Mouse (Mus musculus): ENCODE measurements around the gene Vasp.

Gene Vasp

DNA sequence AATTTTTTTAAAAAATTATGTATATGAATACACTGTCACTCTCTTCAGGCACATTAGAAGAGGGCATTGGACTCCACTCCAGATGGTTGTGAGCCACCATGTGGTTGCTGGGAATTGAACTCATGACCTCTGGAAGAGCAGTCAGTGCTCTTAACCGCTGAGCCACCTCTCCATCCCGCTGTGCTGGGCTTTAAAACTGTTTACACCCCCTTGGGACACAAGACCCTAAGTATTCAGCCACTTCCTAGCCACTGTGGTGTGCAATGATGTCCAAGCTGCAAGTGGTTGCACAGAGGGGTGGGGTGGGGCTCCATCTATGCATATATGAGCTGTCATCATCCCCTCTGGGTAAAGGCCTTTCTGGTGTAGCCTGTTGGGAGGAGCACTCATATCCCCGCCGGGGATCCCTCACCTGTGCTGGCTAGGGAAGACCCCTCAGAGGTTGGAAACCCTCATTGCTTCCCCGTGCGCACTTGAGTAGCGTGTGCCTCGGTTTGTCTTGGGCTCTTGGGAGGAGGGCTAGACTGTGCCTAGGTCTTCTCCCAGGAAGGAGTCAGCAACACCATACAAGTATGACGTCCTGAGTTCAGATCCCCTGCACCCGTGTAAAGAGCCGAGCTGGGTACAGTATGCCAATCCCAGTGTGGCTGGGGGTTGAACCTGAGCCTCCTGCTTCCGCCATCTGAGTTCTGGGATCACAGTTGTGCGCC lies 63.3 kb downstream of the Vasp start:
- no peak for DNase-seq

Measured in cerebellum, adult 11-12 months (tissue).